Mouse (Mus musculus) MEL (cell line): ENCODE data around the gene Tspoap1. TPM values are rescaled to one million over a fixed set of nuclear protein-coding genes. Genes with fewer than 3 reads are reported as not detected.

Source experiments
- DNase-seq: peaks from one replicate; pipeline ENCODE4 v3.0.0; 2011; ENCODE audit warnings: low read depth, low spot score
- H3K27ac ChIP-seq: 2 replicates; pipeline ENCODE4 v1.5.1; 2012; ENCODE audit warnings: low read depth, mild to moderate bottlenecking, control low read depth, low read length, moderate library complexity; ENCODE audit not compliant: control insufficient read depth
- H3K27me3 ChIP-seq, 2 experiments: fragments of 150-350 bp in 1 of 2; sonication (generic) in 1 of 2; 2 replicates each; pipeline ENCODE4 v1.6.1; 2012; ENCODE audit warnings: low read length in 2 of 2, mild to moderate bottlenecking in 2 of 2, improper control_type of control experiment in 1 of 2, moderate library complexity in 1 of 2; ENCODE audit not compliant: insufficient read depth in 2 of 2, control insufficient read depth in 1 of 2
- H3K36me3 ChIP-seq, 2 experiments: 2 replicates each; pipeline ENCODE4 v1.6.1; 2012 to 2014; ENCODE audit warnings: low read length in 2 of 2, improper control_type of control experiment in 1 of 2, inconsistent platforms in 1 of 2, mild to moderate bottlenecking in 1 of 2; ENCODE audit not compliant: insufficient read depth in 2 of 2, control insufficient read depth in 1 of 2
- H3K4me1 ChIP-seq, 2 experiments: fragments of 150-350 bp in 1 of 2; sonication (generic) in 1 of 2; 2 replicates each; pipeline ENCODE4 v1.6.1; 2012; ENCODE audit warnings: low read length in 2 of 2, improper control_type of control experiment in 1 of 2, mild to moderate bottlenecking in 1 of 2; ENCODE audit not compliant: insufficient read depth in 2 of 2, control insufficient read depth in 1 of 2
- H3K4me3 ChIP-seq, 2 experiments: fragments of 150-350 bp in 1 of 2; sonication (generic) in 1 of 2; 2 replicates each; pipeline ENCODE4 v1.5.1; 2012; ENCODE audit warnings: low read depth in 2 of 2, low read length in 2 of 2, mild to moderate bottlenecking in 2 of 2, moderate library complexity in 2 of 2, control low read depth in 1 of 2, improper control_type of control experiment in 1 of 2; ENCODE audit not compliant: control insufficient read depth in 1 of 2, insufficient read depth in 1 of 2
- H3K79me2 ChIP-seq: 2 replicates; pipeline ENCODE4 v1.6.1; 2012; ENCODE audit warnings: mild to moderate bottlenecking, low read length, moderate library complexity; ENCODE audit not compliant: control insufficient read depth, poor library complexity, insufficient read depth
- H3K9ac ChIP-seq: 2 replicates; pipeline ENCODE4 v1.6.1; 2012; ENCODE audit warnings: low read depth, mild to moderate bottlenecking, control low read depth, low read length, moderate library complexity; ENCODE audit not compliant: control insufficient read depth, poor library complexity, severe bottlenecking
- H3K9me3 ChIP-seq: fragments of 150-350 bp; sonication (generic); replicated peaks from 2 replicates; pipeline ENCODE4 v1.6.1; 2012; ENCODE audit warnings: mild to moderate bottlenecking, low read length, improper control_type of control experiment, moderate library complexity; ENCODE audit not compliant: insufficient read depth
- CHD2 ChIP-seq: IDR thresholded peaks from 2 replicates; pipeline ENCODE4 v1.6.1; 2011; ENCODE audit warnings: low read length, improper control_type of control experiment
- CTCF ChIP-seq, 3 experiments: IDR thresholded peaks in 2 of 3; conservative IDR thresholded peaks in 1 of 3; 2 replicates each; pipeline ENCODE4 v1.5.1; 2011 to 2012; ENCODE audit warnings: low read length in 3 of 3, low read depth in 2 of 3, mild to moderate bottlenecking in 2 of 3, improper control_type of control experiment in 1 of 3, inconsistent platforms in 1 of 3, mixed read lengths in 1 of 3, moderate library complexity in 1 of 3; ENCODE audit not compliant: control insufficient read depth in 1 of 3, insufficient read depth in 1 of 3, poor library complexity in 1 of 3, severe bottlenecking in 1 of 3
- E2F4 ChIP-seq: IDR thresholded peaks from 2 replicates; pipeline ENCODE4 v1.6.1; 2011; ENCODE audit warnings: low read depth, low read length, improper control_type of control experiment, borderline replicate concordance
- ETS1 ChIP-seq: IDR thresholded peaks from 2 replicates; pipeline ENCODE4 v1.6.1; 2012; ENCODE audit warnings: low read depth, mild to moderate bottlenecking, inconsistent platforms, low read length, improper control_type of control experiment, moderate library complexity
- GABPA ChIP-seq: IDR thresholded peaks from 2 replicates; pipeline ENCODE4 v1.6.1; 2012; ENCODE audit warnings: low read depth, mild to moderate bottlenecking, inconsistent platforms, low read length, improper control_type of control experiment, moderate library complexity
- JUND ChIP-seq: IDR thresholded peaks from 2 replicates; pipeline ENCODE4 v1.6.1; 2011; ENCODE audit warnings: low read depth, mild to moderate bottlenecking, improper control_type of control experiment, low read length
- KAT2A ChIP-seq: conservative IDR thresholded peaks from 2 replicates; pipeline ENCODE4 v1.6.1; 2012; ENCODE audit warnings: low read depth, low read length, improper control_type of control experiment, inconsistent platforms
- MAFK ChIP-seq: IDR thresholded peaks from 2 replicates; pipeline ENCODE4 v1.6.1; 2011; ENCODE audit warnings: low read depth, mild to moderate bottlenecking, low read length, improper control_type of control experiment, borderline replicate concordance
- MEF2A ChIP-seq: IDR thresholded peaks from 2 replicates; pipeline ENCODE4 v1.6.1; 2014; ENCODE audit warnings: low read depth, mild to moderate bottlenecking, inconsistent platforms, low read length, improper control_type of control experiment; ENCODE audit not compliant: poor library complexity, insufficient replicate concordance, severe bottlenecking; ENCODE audit errors: extremely low read depth
- MXI1 ChIP-seq: IDR thresholded peaks from 2 replicates; pipeline ENCODE4 v1.6.1; 2011; ENCODE audit warnings: mild to moderate bottlenecking, low read depth, low read length, improper control_type of control experiment
- MYC ChIP-seq: IDR thresholded peaks from 2 replicates; pipeline ENCODE4 v1.6.1; 2011; ENCODE audit warnings: low read depth, mild to moderate bottlenecking, low read length, improper control_type of control experiment, moderate library complexity
- NELFE ChIP-seq: IDR thresholded peaks from 2 replicates; pipeline ENCODE4 v1.6.1; 2011; ENCODE audit warnings: low read depth, low read length, improper control_type of control experiment
- POLR2AphosphoS2 ChIP-seq: IDR thresholded peaks from 2 replicates; pipeline ENCODE4 v1.6.1; 2011; ENCODE audit warnings: low read length, improper control_type of control experiment
- RCOR1 ChIP-seq: IDR thresholded peaks from 2 replicates; pipeline ENCODE4 v1.6.1; 2012; ENCODE audit warnings: low read depth, mild to moderate bottlenecking, inconsistent platforms, low read length, improper control_type of control experiment
- SMC3 ChIP-seq: IDR thresholded peaks from 2 replicates; pipeline ENCODE4 v1.6.1; 2011; ENCODE audit warnings: low read depth, low read length, improper control_type of control experiment
- TAL1 ChIP-seq: IDR thresholded peaks from 2 replicates; pipeline ENCODE4 v1.6.1; 2012; ENCODE audit warnings: mild to moderate bottlenecking, inconsistent platforms, low read length, moderate library complexity, mixed read lengths
- TBP ChIP-seq: IDR thresholded peaks from 2 replicates; pipeline ENCODE4 v1.8.0; 2011; ENCODE audit warnings: low read depth, low read length, improper control_type of control experiment
- UBTF ChIP-seq: IDR thresholded peaks from 2 replicates; pipeline ENCODE4 v1.6.1; 2012; ENCODE audit warnings: low read depth, mild to moderate bottlenecking, inconsistent platforms, low read length, improper control_type of control experiment, moderate library complexity, borderline replicate concordance; ENCODE audit not compliant: insufficient read depth
- USF1 ChIP-seq: IDR thresholded peaks from 2 replicates; pipeline ENCODE4 v1.6.1; 2014; ENCODE audit warnings: low read depth, mild to moderate bottlenecking, inconsistent platforms, low read length, improper control_type of control experiment, moderate library complexity
- USF2 ChIP-seq, 2 experiments: IDR thresholded peaks; 2 replicates each; pipeline ENCODE4 v1.6.1; 2011 to 2012; ENCODE audit warnings: improper control_type of control experiment in 2 of 2, low read length in 2 of 2, borderline replicate concordance in 1 of 2, inconsistent platforms in 1 of 2, low read depth in 1 of 2, mild to moderate bottlenecking in 1 of 2; ENCODE audit not compliant: insufficient read depth in 1 of 2
- ZMIZ1 ChIP-seq: IDR thresholded peaks from 2 replicates; pipeline ENCODE4 v1.6.1; 2012; ENCODE audit warnings: low read depth, mild to moderate bottlenecking, inconsistent platforms, low read length, improper control_type of control experiment, moderate library complexity
- ZNF384 ChIP-seq: IDR thresholded peaks from 2 replicates; pipeline ENCODE4 v1.6.1; 2012; ENCODE audit warnings: low read depth, mild to moderate bottlenecking, inconsistent platforms, low read length, improper control_type of control experiment
- polyA plus RNA-seq, 2 experiments: library from polyadenylated mRNA; stranded (reverse) in 1 of 2; unstranded in 1 of 2; fragments of >175 nt in 1 of 2; fragments of >200 nt in 1 of 2; gene quantifications; 2 replicates each; pipeline versions ENCODE4 v1.2.1 to v1.2.4; 2012; ENCODE audit warnings: low replicate concordance in 2 of 2, low read depth in 1 of 2; ENCODE audit not compliant: insufficient read length in 2 of 2, insufficient read depth in 1 of 2, missing spikeins in 1 of 2
- total RNA-seq: library from RNA; depleted of rRNA; stranded (reverse); fragments of 300-350 nt; gene quantifications from 2 replicates; pipeline ENCODE4 v1.2.3, GENCODE M21; 2012

The Tspoap1 gene
- total and polyA plus RNA-seq, 3 experiments = 5.2 to 8.6 TPM; not detected in 1

DNA sequence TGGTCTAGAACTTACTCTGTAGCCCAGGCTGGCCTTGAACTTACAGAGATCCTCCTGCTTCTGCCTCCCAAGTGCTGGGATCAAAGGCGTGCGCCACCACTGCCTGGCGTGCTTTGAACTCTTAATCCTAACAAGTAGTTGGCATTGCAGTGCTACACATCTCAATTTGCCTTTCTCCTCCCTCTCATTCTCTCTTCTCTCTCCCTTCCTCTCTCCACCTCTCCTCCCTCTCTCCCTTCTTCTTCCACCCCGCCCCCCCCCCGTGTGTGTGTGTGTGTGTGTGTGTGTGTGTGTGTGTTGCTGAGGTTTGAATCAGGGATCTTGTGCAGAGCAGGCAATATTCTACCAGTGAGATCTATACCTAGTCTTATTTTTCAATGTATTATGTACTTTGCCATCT lies 13.0 kb upstream of the Tspoap1 start:
- no peak overlapping the region for H3K4me3 ChIP-seq
- H3K27ac ChIP-seq = no peak overlapping the region
- H3K9ac ChIP-seq = no peak overlapping the region; the same call in 1 of the 2 replicates
- H3K36me3 ChIP-seq = peaks cover 3 to 18% of the 10 kb centered on the region in 2 experiments
- H3K27me3 ChIP-seq = no peaks in the 10 kb centered on the region
- H3K4me1 ChIP-seq = peaks cover 5 to 30% of the 10 kb centered on the region in 2 experiments; a peak in 3 of 4 replicates
- no peak for TF ChIP-seq RCOR1
- TF ChIP-seq JUND = no peak
- TF ChIP-seq POLR2AphosphoS2 = no peak
- no peak for TF ChIP-seq CHD2
- no peak for TF ChIP-seq CTCF (IDR thresholded peaks at IDR 0.05 in 2 of 3, conservative IDR thresholded peaks at IDR 0.05 in 1 of 3; ENCODE audit: control insufficient read depth in 1 of 3, insufficient read depth in 1 of 3, low read depth in 2 of 3, low read length in 3 of 3, poor library complexity in 1 of 3, severe bottlenecking in 1 of 3)
- no peak for TF ChIP-seq UBTF
- TF ChIP-seq MYC = no peak
- TF ChIP-seq SMC3 = no peak
- TF ChIP-seq USF2 (IDR thresholded peaks at IDR 0.05; ENCODE audit: borderline replicate concordance in 1 of 2, insufficient read depth in 1 of 2, low read depth in 1 of 2, low read length in 2 of 2) = no peak
- TF ChIP-seq ETS1 = no peak
- no peak for TF ChIP-seq MEF2A
- TF ChIP-seq TAL1 = no peak
- no peak for TF ChIP-seq E2F4
- TF ChIP-seq ZMIZ1 = no peak
- TF ChIP-seq USF1 = no peak
- TF ChIP-seq GABPA = no peak
- TF ChIP-seq, all 39 proteins: peak for 0
- DNase-seq = no peak
- Histone ChIP-seq H3K79me2 (peaks cover 34% of the 10 kb centered on the region), H3K9me3 (no peaks in the 10 kb centered on the region)

- peaks cover 3 to 22% of the 10 kb centered on the region in 2 experiments for H3K36me3 ChIP-seq
- no peaks in the 10 kb centered on the region for H3K27me3 ChIP-seq
- H3K79me2 ChIP-seq = peaks cover 35% of the 10 kb centered on the region
- peak; percentile 40 for DNase-seq
- no peak for TF ChIP-seq CHD2
- no peak for TF ChIP-seq UBTF
- TF ChIP-seq MXI1 = no peak
- TF ChIP-seq ZMIZ1 = no peak
- TF ChIP-seq ETS1 = no peak
- TF ChIP-seq TBP = no peak
- no peak for TF ChIP-seq NELFE
- TF ChIP-seq MAFK = no peak
- TF ChIP-seq KAT2A = no peak
- TF ChIP-seq POLR2AphosphoS2 = no peak
- TF ChIP-seq GABPA = no peak
- TF ChIP-seq TAL1 = no peak
- no peak for TF ChIP-seq ZNF384
- no peaks in the 10 kb centered on the region for H3K9me3 ChIP-seq
- H3K27ac ChIP-seq = peak overlapping the region; percentile 100
- H3K4me1 ChIP-seq = peaks cover 5 to 31% of the 10 kb centered on the region in 2 experiments; a peak in 3 of 4 replicates
- peak overlapping the region in 1 of 2 experiments; percentile 44; a peak in 1 of 4 replicates for H3K4me3 ChIP-seq
- peak overlapping the region; percentile 86 for H3K9ac ChIP-seq
These were observed 12.6 kb upstream of the Tspoap1 start for GRCm38 (mm10) chr11:87747716-87748115.
